Mouse (Mus musculus) hindbrain, postnatal 0 days (tissue): ENCODE measurements around the gene Dgkb. TPM values are rescaled to one million over a fixed set of nuclear protein-coding genes. Genes with fewer than 3 reads are reported as not detected.

Experiments
- ATAC-seq: fragments of 200-750 bp; cut with Nextera tagmentation; 2 replicates; pipeline ENCODE4 v1.8.0; 2017; ENCODE audit warnings: mild to moderate bottlenecking, moderate TSS enrichment, moderate library complexity
- DNase-seq: peaks from one replicate; pipeline ENCODE4 v3.0.0-alpha.2; 2015; ENCODE audit warnings: low spot score
- H3K27ac ChIP-seq: fragments of 300-500 bp; sonication (generic); 2 replicates; pipeline ENCODE4 v1.5.1; 2014; ENCODE audit warnings: mild to moderate bottlenecking
- H3K27me3 ChIP-seq: fragments of 300-500 bp; sonication (generic); 2 replicates; pipeline ENCODE4 v1.6.1; 2014; ENCODE audit warnings: low read length, mixed read lengths; ENCODE audit not compliant: insufficient read depth
- H3K36me3 ChIP-seq: fragments of 300-500 bp; sonication (generic); 2 replicates; pipeline ENCODE4 v1.6.1; 2014; ENCODE audit warnings: low read length, mixed read lengths; ENCODE audit not compliant: insufficient read depth
- H3K4me1 ChIP-seq: fragments of 300-500 bp; sonication (generic); 2 replicates; pipeline ENCODE4 v1.6.1; 2014; ENCODE audit warnings: antibody characterized with exemption, low read length, mixed read lengths; ENCODE audit not compliant: insufficient read depth
- H3K4me2 ChIP-seq: fragments of 300-500 bp; sonication (generic); 2 replicates; pipeline ENCODE4 v1.6.1; 2014; ENCODE audit warnings: low read depth, mild to moderate bottlenecking, low read length, moderate library complexity, mixed read lengths
- H3K4me3 ChIP-seq: fragments of 300-500 bp; sonication (generic); 2 replicates; pipeline ENCODE4 v1.5.1; 2014; ENCODE audit warnings: low read length
- H3K9ac ChIP-seq: fragments of 300-500 bp; sonication (generic); replicated peaks from 2 replicates; pipeline ENCODE4 v1.6.1; 2014; ENCODE audit warnings: mild to moderate bottlenecking, low read length, moderate library complexity, mixed read lengths
- H3K9me3 ChIP-seq: fragments of 300-500 bp; sonication (generic); 2 replicates; pipeline ENCODE4 v1.6.1; 2016; ENCODE audit warnings: low read length, mixed read lengths
- CTCF ChIP-seq: IDR thresholded peaks from 2 replicates; pipeline ENCODE4 v1.5.1; 2016; ENCODE audit warnings: antibody characterized with exemption, control low read depth, low read depth
- WGBS: fragments of 180-500 bp; shearing (Covaris S2); extraction: QIAGEN DNeasy Blood & Tissue Kit; methylation state at CpG from one replicate; pipeline ENCODE4 v1.1.7; 2014; 5-methylcytosine and 5-hydroxymethylcytosine counted together
- polyA plus RNA-seq: library from polyadenylated mRNA; unstranded; fragments of >200 nt; fragmentation: Nextera tagmentation; extraction: Ambion mirVana; gene quantifications from 2 replicates; pipeline ENCODE4 v1.2.1, GENCODE M21; 2015
- total RNA-seq: library from RNA; depleted of rRNA; stranded (reverse); fragments of >200 nt; gene quantifications from 2 replicates; pipeline ENCODE4 v1.2.3, GENCODE M21; 2014

Dgkb gene
- total and polyA plus RNA-seq, 2 experiments from 2014 or later: 10.0 to 11.6 TPM

DNA sequence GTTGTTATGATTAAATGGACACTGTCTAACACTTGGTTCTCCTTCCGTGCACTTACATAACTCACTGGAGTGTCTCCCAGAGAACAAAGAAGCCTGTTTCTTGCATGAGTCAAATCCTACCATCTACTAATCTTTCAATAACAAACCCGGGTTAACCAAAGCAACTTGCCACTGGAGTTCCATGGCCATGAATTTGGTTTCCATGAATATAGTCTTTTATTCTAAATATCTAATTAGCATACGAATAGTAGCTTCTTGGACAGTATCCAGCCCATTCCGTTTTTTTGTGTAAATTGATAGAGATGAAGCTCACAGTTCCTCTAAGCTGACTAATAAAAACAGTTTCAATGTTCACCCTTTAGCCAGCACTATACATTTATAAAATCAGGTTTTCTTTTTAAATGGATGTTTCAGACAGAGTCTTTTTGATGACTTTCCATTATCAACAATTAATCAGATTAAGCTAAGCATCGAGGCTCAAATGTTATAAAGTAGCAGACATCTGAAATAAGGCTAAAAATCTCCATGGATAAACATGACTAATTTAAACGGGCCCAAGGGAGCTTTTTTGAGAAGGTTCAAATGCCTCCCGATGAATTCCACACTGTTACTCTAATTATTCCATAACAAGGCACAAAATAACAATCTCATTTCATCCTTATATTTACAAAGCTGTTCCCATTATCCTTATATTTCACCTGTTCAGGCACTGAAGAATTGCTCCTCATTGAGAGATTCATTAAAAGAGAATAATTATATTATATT, 633.0 kb downstream of the Dgkb start:
- H3K4me3 ChIP-seq: no peak overlapping the region
- H3K27ac ChIP-seq: no peak overlapping the region
- H3K27me3 ChIP-seq: no peaks in the 10 kb centered on the region
- H3K9ac ChIP-seq: no peak overlapping the region
- H3K9me3 ChIP-seq: no peaks in the 10 kb centered on the region
- H3K4me1 ChIP-seq: no peaks in the 10 kb centered on the region
- ATAC-seq (no peak), DNase-seq (peak; percentile 44)
- no peak for TF ChIP-seq CTCF
- WGBS: 20% methylated on average over 7 of the region's 7 CpGs
- H3K36me3 ChIP-seq: no peaks in the 10 kb centered on the region
- H3K4me2 ChIP-seq: no peak overlapping the region

DNA sequence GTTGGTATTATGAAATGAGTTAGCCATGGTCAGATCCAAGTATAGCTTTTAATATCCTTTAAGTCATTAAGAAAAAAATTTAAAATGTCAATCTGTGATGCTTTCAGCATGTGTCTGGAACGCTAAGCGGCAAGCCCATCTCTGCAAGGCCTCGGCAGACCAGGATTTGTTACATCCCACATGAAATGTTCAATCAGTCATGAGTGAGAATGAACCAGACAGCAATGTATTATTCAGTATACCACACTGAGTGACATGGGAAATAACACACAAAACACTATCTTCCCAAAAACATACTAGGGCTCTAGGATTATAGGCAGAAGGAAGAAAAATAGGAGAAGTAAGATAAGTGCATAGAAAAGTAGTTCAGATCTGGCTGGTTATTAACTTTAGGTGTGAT, 634.2 kb downstream of the Dgkb start:
- WGBS: 49% methylated on average over 3 of the region's 3 CpGs
- H3K9me3 ChIP-seq: no peaks in the 10 kb centered on the region
- no peak for ATAC-seq
- no peaks in the 10 kb centered on the region for H3K4me1 ChIP-seq
- no peaks in the 10 kb centered on the region for H3K36me3 ChIP-seq
- H3K9ac ChIP-seq: no peak overlapping the region
- no peaks in the 10 kb centered on the region for H3K27me3 ChIP-seq
- no peak for TF ChIP-seq CTCF
- no peak overlapping the region for H3K4me2 ChIP-seq
- DNase-seq: no peak
- H3K4me3 ChIP-seq: no peak overlapping the region
- no peak overlapping the region for H3K27ac ChIP-seq

DNA sequence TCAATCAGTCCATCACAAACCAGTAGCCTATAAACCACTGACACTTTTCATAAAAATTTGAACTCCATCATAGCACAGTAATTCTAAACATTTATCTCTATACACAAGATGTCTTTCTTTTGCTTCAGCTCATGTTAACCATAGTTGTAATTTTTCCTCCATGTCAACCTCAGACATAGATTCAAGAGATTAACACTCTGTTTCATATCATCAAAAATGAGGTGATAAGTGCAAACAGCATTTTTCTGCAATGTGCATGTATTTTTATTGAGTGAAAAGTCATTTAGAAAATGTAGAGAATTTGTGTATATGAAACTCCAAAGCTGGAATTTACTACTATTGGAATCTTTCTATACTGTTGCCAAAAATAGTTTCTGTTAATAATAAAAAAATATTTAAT, 650.7 kb downstream of the Dgkb start:
- no peak for ATAC-seq
- H3K9me3 ChIP-seq: no peaks in the 10 kb centered on the region

DNA sequence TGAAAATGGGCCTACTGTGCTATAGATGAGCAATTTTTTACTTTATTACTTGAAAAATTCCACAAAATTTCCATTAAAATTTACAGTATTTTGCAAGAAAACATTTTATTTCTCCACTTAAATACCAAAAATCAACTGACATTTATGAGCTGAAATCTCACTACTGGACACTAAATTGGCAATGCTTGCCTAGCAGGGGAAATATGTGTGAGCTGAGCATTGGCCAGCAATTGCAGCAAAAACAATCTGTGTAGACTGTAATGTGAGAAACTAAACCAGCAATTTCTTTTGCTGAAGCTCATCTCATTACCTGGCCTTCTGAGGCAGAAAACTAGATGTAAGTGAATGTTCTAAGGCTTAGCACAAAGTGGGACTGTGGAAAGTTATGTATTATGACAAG, 651.1 kb downstream of the Dgkb start:
- no peak overlapping the region for H3K9ac ChIP-seq
- TF ChIP-seq CTCF: no peak
- H3K9me3 ChIP-seq: no peaks in the 10 kb centered on the region
- no peaks in the 10 kb centered on the region for H3K36me3 ChIP-seq
- no peaks in the 10 kb centered on the region for H3K4me1 ChIP-seq
- H3K27ac ChIP-seq: no peak overlapping the region
- H3K4me2 ChIP-seq: no peak overlapping the region
- H3K27me3 ChIP-seq: no peaks in the 10 kb centered on the region
- DNase-seq (no peak), ATAC-seq (no peak)
- no peak overlapping the region for H3K4me3 ChIP-seq

More for the DNA sequence above, 650.7 kb downstream of the Dgkb start:
- no peaks in the 10 kb centered on the region for H3K27me3 ChIP-seq
- H3K4me1 ChIP-seq: no peaks in the 10 kb centered on the region
- TF ChIP-seq CTCF: no peak
- H3K36me3 ChIP-seq: no peaks in the 10 kb centered on the region
- no peak for DNase-seq
- H3K9ac ChIP-seq: no peak overlapping the region
- no peak overlapping the region for H3K4me3 ChIP-seq
- H3K4me2 ChIP-seq: no peak overlapping the region
- no peak overlapping the region for H3K27ac ChIP-seq

DNA sequence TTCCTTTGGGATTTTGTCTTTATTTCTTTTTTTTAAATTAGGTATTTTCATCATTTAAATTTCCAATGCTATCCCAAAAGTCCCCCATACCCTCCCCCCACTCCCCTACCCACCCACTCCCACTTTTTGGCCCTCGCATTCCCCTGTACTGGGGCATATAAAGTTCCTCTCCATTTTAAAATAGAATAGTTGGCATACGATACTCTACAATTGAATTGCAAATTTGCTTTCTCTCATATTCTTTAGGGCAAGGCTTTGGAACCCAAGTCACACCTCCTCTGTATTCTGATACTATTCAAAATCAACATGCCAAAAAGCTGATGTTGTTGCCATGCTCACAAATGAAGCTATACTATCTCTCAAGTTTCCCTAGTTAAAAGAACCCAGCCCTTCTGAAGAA, 679.7 kb downstream of the Dgkb start:
- Histone ChIP-seq H3K36me3 (no peaks in the 10 kb centered on the region), H3K4me2 (no peak overlapping the region), H3K9ac (no peak overlapping the region), H3K4me1 (no peaks in the 10 kb centered on the region), H3K9me3 (no peaks in the 10 kb centered on the region), H3K27ac (no peak overlapping the region), H3K27me3 (no peaks in the 10 kb centered on the region), H3K4me3 (no peak overlapping the region)
- DNase-seq (no peak), ATAC-seq (no peak)
- WGBS: 45% methylated on average over 2 of the region's 2 CpGs
- no peak for TF ChIP-seq CTCF

DNA sequence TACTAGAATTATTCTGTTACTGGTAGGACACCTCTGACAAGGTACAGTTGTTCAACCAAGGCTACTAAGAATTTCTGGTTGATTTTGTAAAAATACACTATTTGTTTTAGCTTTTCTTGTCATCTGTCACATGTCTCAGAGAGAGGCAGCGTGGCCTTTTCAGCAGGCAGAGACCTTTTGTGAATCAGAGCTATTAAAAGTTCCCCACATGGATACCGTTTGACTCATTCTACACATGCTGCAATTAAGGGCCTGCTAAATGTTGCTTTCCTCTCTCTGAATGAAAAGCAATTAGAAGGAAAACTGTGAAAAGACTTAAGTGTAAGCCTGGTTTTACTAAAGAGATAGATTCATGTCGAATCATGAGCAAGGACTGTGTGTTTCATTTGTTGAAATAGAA, 683.4 kb downstream of the Dgkb start:
- Histone ChIP-seq H3K4me1 (no peaks in the 10 kb centered on the region), H3K4me2 (no peak overlapping the region), H3K4me3 (no peak overlapping the region), H3K27ac (no peak overlapping the region), H3K36me3 (no peaks in the 10 kb centered on the region), H3K9ac (no peak overlapping the region), H3K27me3 (no peaks in the 10 kb centered on the region), H3K9me3 (no peaks in the 10 kb centered on the region)
- TF ChIP-seq CTCF: no peak
- no peak for DNase-seq
- 50% methylated on average over 3 of the region's 3 CpGs for WGBS
- no peak for ATAC-seq

DNA sequence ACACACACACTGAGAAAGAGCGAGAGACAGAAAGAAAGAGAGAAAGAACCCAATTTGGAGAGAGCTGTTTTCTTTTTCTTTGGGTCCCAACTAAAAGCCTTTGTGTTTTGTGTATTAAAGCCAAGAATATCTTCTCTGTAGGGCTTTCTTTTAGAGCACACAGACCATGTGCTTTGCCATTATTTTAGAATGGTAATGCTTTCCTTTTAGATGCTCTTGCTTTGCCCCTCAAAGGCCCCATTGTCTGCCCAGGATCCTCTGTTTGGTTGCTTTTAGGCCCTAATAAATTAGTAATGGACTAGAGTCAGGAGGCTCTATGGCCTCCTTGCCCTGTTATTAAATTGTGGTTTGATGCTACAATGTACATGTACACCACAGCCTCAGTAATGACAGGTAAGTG, 690.7 kb downstream of the Dgkb start:
- Histone ChIP-seq H3K36me3 (no peaks in the 10 kb centered on the region), H3K4me3 (no peak overlapping the region), H3K9me3 (no peaks in the 10 kb centered on the region), H3K4me1 (no peaks in the 10 kb centered on the region), H3K4me2 (no peak overlapping the region), H3K27me3 (no peaks in the 10 kb centered on the region), H3K9ac (no peak overlapping the region), H3K27ac (no peak overlapping the region)
- TF ChIP-seq CTCF: no peak
- WGBS: 50% methylated on average over 1 of the region's 1 CpGs
- DNase-seq: no peak
- no peak for ATAC-seq
